Mouse (Mus musculus) CH12.LX (cell line): ENCODE measurements around the gene Zfhx3.

Experiments
- CTCF ChIP-seq, 2 experiments: IDR thresholded peaks in 1 of 2; conservative IDR thresholded peaks in 1 of 2; 2 replicates each; pipeline ENCODE4 v1.5.1; 2011 to 2012; ENCODE audit warnings: low read depth in 2 of 2, low read length in 2 of 2, improper control_type of control experiment in 1 of 2, inconsistent platforms in 1 of 2, mild to moderate bottlenecking in 1 of 2, moderate library complexity in 1 of 2
- ETS1 ChIP-seq: conservative IDR thresholded peaks from 2 replicates; pipeline ENCODE4 v1.6.1; 2012; ENCODE audit warnings: low read depth, mild to moderate bottlenecking, inconsistent platforms, low read length, improper control_type of control experiment, moderate library complexity
- POLR2A ChIP-seq: IDR thresholded peaks from 2 replicates; pipeline ENCODE4 v1.6.1; 2011; ENCODE audit warnings: low read depth, mild to moderate bottlenecking, improper control_type of control experiment, low read length
- POLR2AphosphoS2 ChIP-seq: IDR thresholded peaks from 2 replicates; pipeline ENCODE4 v1.6.1; 2011; ENCODE audit warnings: low read depth, low read length, improper control_type of control experiment

DNA sequence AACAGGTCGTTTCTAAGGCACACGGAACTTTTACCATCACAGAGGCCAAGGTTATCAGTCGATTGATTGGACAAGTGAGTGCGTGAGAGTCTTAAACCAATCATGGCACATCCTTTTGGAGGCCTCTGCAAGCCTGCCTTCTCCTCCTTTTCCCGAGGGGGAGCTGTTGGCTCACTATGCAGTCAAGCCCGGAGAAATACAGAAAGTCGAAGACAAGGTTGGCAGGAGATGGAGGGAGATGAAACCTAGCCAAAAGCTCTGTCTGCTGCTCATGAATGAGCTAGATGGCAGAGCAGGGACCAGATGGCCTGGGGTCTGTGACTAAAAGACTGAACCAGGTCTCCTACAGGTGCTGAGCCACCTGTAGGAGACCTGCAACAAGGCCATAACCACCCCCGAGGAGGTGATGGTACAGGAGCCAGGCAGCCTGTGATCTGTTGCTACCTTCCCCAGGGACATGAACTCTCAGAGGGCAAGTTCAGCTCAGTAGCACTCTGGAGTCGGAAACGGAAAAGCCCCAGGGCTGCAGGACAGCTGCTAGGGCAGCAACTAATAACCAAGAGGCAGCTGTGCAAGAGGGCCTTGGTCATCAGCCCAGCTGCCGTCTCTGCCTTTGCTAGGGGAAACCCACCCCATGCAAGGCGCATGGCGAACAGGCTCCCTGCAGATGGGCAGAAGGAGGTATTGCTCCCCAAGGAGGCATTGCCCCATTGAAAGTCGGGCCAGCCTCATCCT lies 848.3 kb downstream of the Zfhx3 start:
- TF ChIP-seq POLR2AphosphoS2 (no peak), CTCF (conservative IDR thresholded peaks at IDR 0.05 in 1 of 2, IDR thresholded peaks at IDR 0.05 in 1 of 2; ENCODE audit: low read depth in 2 of 2, low read length in 2 of 2) (peak; percentile 11 to 48; a peak in 2 of 4 replicates), ETS1 (peak; percentile 75), POLR2A (no peak)
